Mouse (Mus musculus) liver, embryonic 14.5 days (tissue): Measurements from ENCODE around the gene Hnrnpf. TPM values are rescaled to one million over a fixed set of nuclear protein-coding genes. Genes with fewer than 3 reads are reported as not detected.
"Not testable (repeated sequence)": the region's sequence is repeated elsewhere in the genome, so short reads cannot be mapped to it uniquely, and the experiment has no call there.

Experiments
- ATAC-seq: fragments of 200-750 bp; cut with Nextera tagmentation; 2 replicates; pipeline ENCODE4 v1.8.0; 2017; ENCODE audit warnings: moderate number of reproducible peaks, mild to moderate bottlenecking, moderate library complexity; ENCODE audit not compliant: insufficient read depth
- DNase-seq, 3 experiments: peaks; one replicate each; pipeline ENCODE4 v3.0.0-alpha.2; 2012 to 2013; ENCODE audit warnings: low read depth in 3 of 3, low spot score in 3 of 3
- H3K27ac ChIP-seq: fragments of 300-500 bp; sonication (generic); 2 replicates; pipeline ENCODE4 v1.5.1; 2014; ENCODE audit warnings: moderate library complexity, mild to moderate bottlenecking, control low read depth, inconsistent platforms
- H3K27me3 ChIP-seq: fragments of 300-500 bp; sonication (generic); 2 replicates; pipeline ENCODE4 v1.6.1; 2014; ENCODE audit warnings: mild to moderate bottlenecking, low read length, moderate library complexity; ENCODE audit not compliant: control insufficient read depth, insufficient read depth
- H3K36me3 ChIP-seq: fragments of 300-500 bp; sonication (generic); replicated peaks from 2 replicates; pipeline ENCODE4 v1.6.1; 2014; ENCODE audit warnings: low read depth; ENCODE audit not compliant: control insufficient read depth, insufficient read depth
- H3K4me1 ChIP-seq, 2 experiments: fragments of 200-500 bp in 1 of 2; fragments of 300-500 bp in 1 of 2; sonication (generic) in 1 of 2; replicated peaks; 2 replicates each; pipeline ENCODE4 v1.6.1; 2012 to 2014; ENCODE audit warnings: antibody characterized with exemption in 1 of 2, inconsistent platforms in 1 of 2, low read length in 1 of 2; ENCODE audit not compliant: control insufficient read depth in 2 of 2, insufficient read depth in 2 of 2
- H3K4me2 ChIP-seq: fragments of 300-500 bp; sonication (generic); 2 replicates; pipeline ENCODE4 v1.6.1; 2014; ENCODE audit warnings: low read depth, mild to moderate bottlenecking, control low read depth, moderate library complexity
- H3K4me3 ChIP-seq, 2 experiments: fragments of 200-500 bp in 1 of 2; fragments of 300-500 bp in 1 of 2; sonication (generic) in 1 of 2; 2 replicates each; pipeline ENCODE4 v1.5.1; 2012 to 2014; ENCODE audit warnings: low read depth in 2 of 2, low read length in 2 of 2, mild to moderate bottlenecking in 2 of 2, control low read depth in 1 of 2, inconsistent platforms in 1 of 2, moderate library complexity in 1 of 2; ENCODE audit not compliant: insufficient read depth in 1 of 2
- H3K9ac ChIP-seq: fragments of 300-500 bp; sonication (generic); replicated peaks from 2 replicates; pipeline ENCODE4 v1.6.1; 2014; ENCODE audit warnings: mild to moderate bottlenecking, control low read depth, moderate library complexity
- H3K9me3 ChIP-seq: fragments of 300-500 bp; sonication (generic); 2 replicates; pipeline ENCODE4 v1.6.1; 2016; ENCODE audit warnings: low read length, mixed read lengths; ENCODE audit not compliant: control insufficient read depth
- CTCF ChIP-seq: IDR thresholded peaks from 2 replicates; pipeline ENCODE4 v1.5.1; 2016; ENCODE audit warnings: antibody characterized with exemption, low read depth, control low read depth
- EP300 ChIP-seq: IDR thresholded peaks from 2 replicates; pipeline ENCODE4 v1.6.1; 2016; ENCODE audit warnings: antibody characterized with exemption, low read depth
- WGBS: fragments of 180-500 bp; shearing (Covaris S2); extraction: QIAGEN DNeasy Blood & Tissue Kit; methylation state at CpG from one replicate; pipeline ENCODE4 v1.1.7; 2014; ENCODE audit not compliant: insufficient replicate concordance; 5-methylcytosine and 5-hydroxymethylcytosine counted together
- polyA plus RNA-seq, 2 experiments: library from polyadenylated mRNA; depleted of rRNA in 1 of 2; stranded (reverse) in 1 of 2; unstranded in 1 of 2; fragments of >200 nt; fragmentation: Nextera tagmentation in 1 of 2; extraction: Ambion mirVana in 1 of 2; gene quantifications; 2 replicates each; pipeline versions ENCODE4 v1.2.1 to v1.2.3; 2012 to 2014

Gene Hnrnpf
- polyA plus RNA-seq, 2 experiments, result 368 to 457 TPM

DNA sequence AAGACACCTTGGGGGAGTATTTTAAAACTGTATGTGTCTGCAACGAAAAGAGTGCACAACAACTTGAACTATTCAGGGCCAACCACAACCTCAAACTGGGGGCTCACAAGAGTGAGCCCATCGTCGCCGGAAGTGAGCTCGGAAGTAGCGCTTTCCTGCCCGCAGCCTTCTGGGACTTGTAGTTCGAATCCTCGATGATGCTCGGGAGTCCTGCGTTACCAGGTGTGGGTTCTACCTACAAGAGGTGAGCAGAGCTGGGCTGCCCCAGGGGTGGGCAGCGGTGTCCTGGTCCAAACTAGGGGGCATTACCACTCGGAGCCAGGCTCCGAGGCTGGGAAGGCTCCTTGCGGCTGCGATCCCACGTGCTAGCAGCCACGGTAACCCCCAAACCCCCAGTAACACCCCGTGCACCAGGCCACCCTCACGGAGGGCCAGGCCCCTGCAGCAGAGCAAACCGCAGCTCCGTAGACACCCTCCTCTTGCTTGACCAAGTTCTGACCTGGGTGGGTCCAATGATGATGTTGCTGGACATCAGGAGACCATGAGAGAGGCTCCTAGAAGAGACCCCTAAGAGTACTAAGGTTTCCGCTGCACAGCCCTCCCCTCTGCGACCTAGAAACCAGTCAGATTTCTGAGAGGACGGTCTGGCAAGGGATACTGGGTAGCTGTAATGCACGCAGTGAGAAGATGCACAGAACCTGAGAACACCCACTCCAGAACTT lies 37.1 kb upstream of the Hnrnpf start:
- DNase-seq (peak in 2 of 3 experiments; percentile 53 to 68), ATAC-seq (peak; percentile 88)
- peaks cover 0 to 12% of the 10 kb centered on the region in 2 experiments for H3K4me1 ChIP-seq
- H3K36me3 ChIP-seq, result no peaks in the 10 kb centered on the region
- peak overlapping the region; percentile 72 for H3K4me2 ChIP-seq
- TF ChIP-seq CTCF, result no peak
- TF ChIP-seq EP300, result no peak
- H3K27ac ChIP-seq, result peak overlapping the region; percentile 77
- H3K9me3 ChIP-seq, result no peaks in the 10 kb centered on the region
- no peaks in the 10 kb centered on the region for H3K27me3 ChIP-seq
- H3K9ac ChIP-seq, result peak overlapping the region; percentile 56
- peak overlapping the region; percentile 69 to 76 for H3K4me3 ChIP-seq
- WGBS, result 2% methylated on average over 26 of the region's 26 CpGs

- DNase-seq (no peak), ATAC-seq (no peak)
- Histone ChIP-seq H3K9ac (no peak overlapping the region; the same call in 1 of the 2 replicates), H3K4me3 (peak overlapping the region; percentile 69 to 76; a peak in 3 of 4 replicates), H3K27me3 (no peaks in the 10 kb centered on the region), H3K4me1 (peaks cover 0 to 12% of the 10 kb centered on the region in 2 experiments), H3K9me3 (no peaks in the 10 kb centered on the region), H3K36me3 (no peaks in the 10 kb centered on the region), H3K27ac (no peak overlapping the region), H3K4me2 (peak overlapping the region; percentile 72)
- no peak for TF ChIP-seq EP300
- no peak for TF ChIP-seq CTCF
- WGBS, result 75% methylated on average over 8 of the region's 8 CpGs
These were observed 36.4 kb upstream of the Hnrnpf start for GRCm38 (mm10) chr6:117863751-117864150.

DNA sequence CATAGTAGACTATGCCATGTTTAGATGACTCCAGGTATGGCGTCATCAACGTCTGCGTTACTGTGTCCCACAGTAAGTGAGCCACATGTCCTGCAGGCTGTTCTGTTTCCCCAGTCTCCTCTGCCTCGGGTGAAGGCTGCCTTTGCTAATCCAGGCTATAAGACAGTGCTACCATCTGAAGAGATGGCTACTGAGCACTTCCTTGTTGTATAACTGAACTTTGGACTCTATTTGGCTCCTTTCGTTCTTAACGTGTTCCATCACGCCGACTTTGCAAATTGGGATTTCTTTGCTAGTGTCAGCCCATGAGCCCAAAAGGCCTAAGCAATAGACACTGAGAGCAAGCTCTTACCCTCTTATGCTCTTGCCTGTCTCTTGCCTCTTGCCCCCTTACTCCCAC lies 31.9 kb upstream of the Hnrnpf start:
- Histone ChIP-seq H3K9me3 (no peaks in the 10 kb centered on the region), H3K9ac (no peak overlapping the region)
- 83% methylated on average over 8 of the region's 8 CpGs for whole genome bisulfite sequencing

GRCm38 (mm10) chr6:117871034-117871433 lies 29.1 kb upstream of the Hnrnpf start:
- WGBS, result 68% methylated on average over 14 of the region's 14 CpGs
- Histone ChIP-seq H3K4me3 (peak overlapping the region in 1 of 2 experiments; percentile 14; a peak in 1 of 4 replicates), H3K27ac (no peak overlapping the region), H3K36me3 (no peaks in the 10 kb centered on the region), H3K9me3 (no peaks in the 10 kb centered on the region), H3K4me1 (no peaks in the 10 kb centered on the region; a peak in 1 of 4 replicates), H3K4me2 (no peak overlapping the region), H3K9ac (no peak overlapping the region), H3K27me3 (no peaks in the 10 kb centered on the region)
- DNase-seq (no peak), ATAC-seq (no peak)
- TF ChIP-seq CTCF (no peak), EP300 (no peak)

More for the DNA sequence above, 31.9 kb upstream of the Hnrnpf start:
- DNase-seq, result no peak
- Histone ChIP-seq H3K4me1 (peaks cover 0 to 7% of the 10 kb centered on the region in 2 experiments; a peak in 3 of 4 replicates), H3K27me3 (no peaks in the 10 kb centered on the region), H3K36me3 (no peaks in the 10 kb centered on the region), H3K4me3 (no peak overlapping the region), H3K27ac (no peak overlapping the region), H3K4me2 (no peak overlapping the region)
- TF ChIP-seq EP300 (no peak), CTCF (no peak)
- ATAC-seq, result no peak

DNA sequence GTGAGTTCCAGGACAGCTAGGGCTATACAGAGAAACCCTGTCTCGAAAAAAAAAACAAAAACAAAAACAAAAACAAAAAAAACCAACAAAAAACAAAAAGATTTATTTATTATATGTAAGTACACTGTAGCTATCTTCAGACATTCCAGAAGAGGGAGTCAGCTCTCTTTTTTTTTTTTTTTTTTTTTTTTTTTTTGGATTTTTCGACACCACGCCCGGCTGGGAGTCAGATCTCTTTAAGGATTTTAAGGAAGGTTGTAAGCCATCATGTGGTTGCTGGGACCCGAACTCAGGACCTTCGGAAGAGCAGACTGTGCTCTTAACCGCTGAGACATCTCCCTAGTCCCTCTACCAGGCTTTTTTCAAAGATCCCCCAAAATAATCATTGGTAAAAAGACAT lies 26.7 kb upstream of the Hnrnpf start:
- not testable (repeated sequence) for H3K4me3 ChIP-seq, H3K36me3 ChIP-seq, H3K9ac ChIP-seq, H3K27me3 ChIP-seq, ATAC-seq, H3K4me1 ChIP-seq, DNase-seq, H3K9me3 ChIP-seq, H3K27ac ChIP-seq, H3K4me2 ChIP-seq
- WGBS, result 70% methylated on average over 7 of the region's 7 CpGs
